Mouse (Mus musculus) liver, embryonic 14.5 days (tissue): ENCODE measurements around the gene S1pr1.

Experiments used
- CTCF ChIP-seq: IDR thresholded peaks from 2 replicates; pipeline ENCODE4 v1.5.1; 2016; ENCODE audit warnings: antibody characterized with exemption, low read depth, control low read depth
- EP300 ChIP-seq: IDR thresholded peaks from 2 replicates; pipeline ENCODE4 v1.6.1; 2016; ENCODE audit warnings: antibody characterized with exemption, low read depth

DNA sequence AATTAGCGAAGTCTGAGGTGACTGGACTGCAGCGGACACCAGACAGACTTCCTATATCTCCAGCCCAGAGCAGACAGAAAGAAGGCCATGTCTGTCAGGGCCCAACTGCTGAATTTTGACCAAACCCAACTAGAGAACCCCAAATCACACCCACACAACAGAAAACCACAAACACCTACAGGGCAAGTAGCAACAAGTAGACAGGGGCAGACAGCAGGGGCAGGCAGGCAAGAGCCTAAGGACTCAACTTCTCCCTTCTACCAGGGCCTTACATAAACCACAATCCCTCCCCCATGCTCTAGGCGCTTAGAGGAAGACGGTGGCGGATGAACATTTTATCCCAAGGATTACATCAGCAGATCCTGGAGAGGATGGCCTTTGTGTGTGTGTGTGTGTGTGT is 22.5 kb downstream of the S1pr1 start:
- TF ChIP-seq CTCF (no peak), EP300 (no peak)
